Mouse (Mus musculus) limb, embryonic 13.5 days (tissue): ENCODE measurements at regions not wholly inside any gene's neighbourhood (a gene's known extent, or its start where the extent isn't known, plus 50 kb on each side); places are given as distances from the start of the nearest gene placed in this dataset.
"Not testable (repeated sequence)": the region's sequence is repeated elsewhere in the genome, so short reads cannot be mapped to it uniquely, and the experiment has no call there.

ENCODE experiments used
- ATAC-seq: fragments of 200-750 bp; cut with Nextera tagmentation; 2 replicates; pipeline ENCODE4 v1.8.0; 2017; ENCODE audit warnings: low read depth, moderate number of reproducible peaks, moderate TSS enrichment; ENCODE audit not compliant: low FRiP score
- H3K27ac ChIP-seq: fragments of 300-500 bp; sonication (generic); 2 replicates; pipeline ENCODE4 v1.5.1; 2015; ENCODE audit warnings: inconsistent platforms, mild to moderate bottlenecking, moderate library complexity
- H3K27me3 ChIP-seq: fragments of 300-500 bp; sonication (generic); 2 replicates; pipeline ENCODE4 v1.6.1; 2015; ENCODE audit warnings: mild to moderate bottlenecking, inconsistent platforms
- H3K36me3 ChIP-seq: fragments of 300-500 bp; sonication (generic); 2 replicates; pipeline ENCODE4 v1.6.1; 2015; ENCODE audit warnings: inconsistent platforms, mild to moderate bottlenecking, moderate library complexity
- H3K4me1 ChIP-seq: fragments of 300-500 bp; sonication (generic); 2 replicates; pipeline ENCODE4 v1.6.1; 2015; ENCODE audit warnings: inconsistent platforms
- H3K4me2 ChIP-seq: fragments of 300-500 bp; sonication (generic); replicated peaks from 2 replicates; pipeline ENCODE4 v1.6.1; 2015; ENCODE audit warnings: inconsistent platforms, mild to moderate bottlenecking, moderate library complexity
- H3K4me3 ChIP-seq: fragments of 300-500 bp; sonication (generic); 2 replicates; pipeline ENCODE4 v1.5.1; 2015; ENCODE audit warnings: moderate library complexity, mild to moderate bottlenecking, inconsistent platforms
- H3K9ac ChIP-seq: fragments of 300-500 bp; sonication (generic); 2 replicates; pipeline ENCODE4 v1.6.1; 2015; ENCODE audit warnings: mild to moderate bottlenecking, inconsistent platforms
- H3K9me3 ChIP-seq: fragments of 300-500 bp; sonication (generic); 2 replicates; pipeline ENCODE4 v1.6.1; 2016; ENCODE audit warnings: inconsistent platforms
- WGBS: fragments of 180-500 bp; shearing (Covaris S2); methylation state at CpG from one replicate; pipeline ENCODE4 v1.1.7; 2015; 5-methylcytosine and 5-hydroxymethylcytosine counted together

DNA sequence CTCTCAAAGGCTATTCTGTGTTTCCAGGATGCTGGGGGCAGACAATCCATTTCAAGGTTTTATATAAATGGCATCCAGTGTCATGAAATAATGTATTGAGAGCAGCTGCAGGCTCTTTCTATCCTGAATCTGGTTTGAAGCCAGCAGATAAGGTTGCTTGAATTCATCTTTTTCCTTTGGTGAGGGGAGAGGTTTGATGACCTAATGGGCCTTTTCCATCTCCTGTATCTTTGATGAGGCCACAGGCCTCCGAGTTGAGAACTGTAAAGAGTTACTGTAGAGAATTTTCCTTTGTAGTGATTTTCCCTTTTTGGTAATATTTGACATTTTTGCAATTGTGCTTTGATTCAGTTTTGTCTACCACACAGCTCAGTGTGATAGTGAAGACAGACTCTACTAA is 458.8 kb upstream of the 1700008P02Rik start:
- no peaks in the 10 kb centered on the region for H3K9me3 ChIP-seq
- WGBS, result 56% methylated on average over 1 of the region's 1 CpGs
- H3K27ac ChIP-seq, result no peak overlapping the region
- no peak for ATAC-seq
- H3K27me3 ChIP-seq, result no peaks in the 10 kb centered on the region
- H3K4me3 ChIP-seq, result no peak overlapping the region
- H3K9ac ChIP-seq, result no peak overlapping the region
- no peaks in the 10 kb centered on the region for H3K36me3 ChIP-seq
- H3K4me2 ChIP-seq, result no peak overlapping the region
- no peaks in the 10 kb centered on the region for H3K4me1 ChIP-seq

- Histone ChIP-seq H3K4me3 (no peak overlapping the region), H3K9me3 (no peaks in the 10 kb centered on the region), H3K4me2 (no peak overlapping the region), H3K27ac (no peak overlapping the region), H3K4me1 (no peaks in the 10 kb centered on the region), H3K27me3 (no peaks in the 10 kb centered on the region), H3K9ac (no peak overlapping the region), H3K36me3 (no peaks in the 10 kb centered on the region)
- 68% methylated on average over 3 of the region's 3 CpGs for WGBS
- no peak for ATAC-seq
Measured at GRCm38 (mm10) chr3:7076850-7077249, 456.6 kb upstream of the 1700008P02Rik start.

- Histone ChIP-seq H3K4me3 (no peak overlapping the region), H3K9ac (no peak overlapping the region), H3K4me1 (no peaks in the 10 kb centered on the region), H3K9me3 (no peaks in the 10 kb centered on the region), H3K27me3 (no peaks in the 10 kb centered on the region), H3K4me2 (no peak overlapping the region), H3K27ac (no peak overlapping the region), H3K36me3 (no peaks in the 10 kb centered on the region)
- ATAC-seq, result no peak
- WGBS, result 78% methylated on average over 2 of the region's 2 CpGs
Measured at GRCm38 (mm10) chr3:7074488-7074887, 454.2 kb upstream of the 1700008P02Rik start.

GRCm38 (mm10) chr3:7041372-7042057 is 421.3 kb upstream of the 1700008P02Rik start:
- Histone ChIP-seq H3K9me3 (no peaks in the 10 kb centered on the region), H3K27ac (no peak overlapping the region), H3K4me2 (no peak overlapping the region), H3K27me3 (no peaks in the 10 kb centered on the region), H3K4me1 (no peaks in the 10 kb centered on the region), H3K9ac (no peak overlapping the region), H3K36me3 (no peaks in the 10 kb centered on the region), H3K4me3 (no peak overlapping the region)
- WGBS, result 83% methylated on average over 2 of the region's 2 CpGs
- ATAC-seq, result no peak

DNA sequence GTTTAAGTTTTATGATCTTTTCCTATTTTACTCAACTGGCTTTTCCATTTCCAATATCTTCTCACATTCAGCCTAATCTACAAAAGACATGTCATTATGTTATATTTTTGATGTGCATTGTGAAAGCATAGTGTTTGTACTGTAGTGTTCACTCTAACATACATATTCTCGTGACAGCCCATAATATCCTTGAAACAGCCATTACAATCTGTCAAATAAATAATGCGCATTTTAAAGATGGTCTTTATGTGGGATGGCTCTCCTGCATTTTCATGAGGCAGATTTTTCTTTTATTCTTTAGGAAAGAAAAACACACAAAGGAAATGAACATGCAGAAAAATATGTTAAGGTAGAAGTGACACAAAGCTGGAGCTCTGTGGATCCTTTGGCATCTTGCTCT is 415.6 kb upstream of the 1700008P02Rik start:
- H3K4me3 ChIP-seq, result no peak overlapping the region
- no peak overlapping the region for H3K27ac ChIP-seq
- no peaks in the 10 kb centered on the region for H3K4me1 ChIP-seq
- H3K36me3 ChIP-seq, result no peaks in the 10 kb centered on the region
- 81% methylated on average over 2 of the region's 2 CpGs for WGBS
- H3K9me3 ChIP-seq, result no peaks in the 10 kb centered on the region
- ATAC-seq, result no peak
- no peaks in the 10 kb centered on the region for H3K27me3 ChIP-seq
- no peak overlapping the region for H3K4me2 ChIP-seq
- H3K9ac ChIP-seq, result no peak overlapping the region

DNA sequence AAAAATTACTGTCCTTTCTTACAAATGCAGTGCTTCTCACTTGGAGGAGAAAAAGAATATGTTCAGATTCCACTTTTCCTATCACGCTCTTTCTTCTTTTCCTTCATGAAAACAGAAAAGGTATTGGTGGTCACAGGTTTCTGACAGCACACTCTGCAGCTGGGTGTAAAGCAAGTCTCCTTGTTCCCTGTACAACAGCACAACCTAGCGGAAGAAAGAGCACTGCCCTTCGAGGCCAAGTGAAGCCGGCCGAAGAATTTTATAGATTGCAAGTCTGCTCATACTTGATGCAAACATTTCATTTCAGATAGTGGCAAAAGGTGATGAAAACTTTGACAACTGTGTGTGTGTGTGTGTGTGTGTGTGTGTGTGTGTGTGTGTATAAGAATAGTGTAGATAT is 407.6 kb upstream of the 1700008P02Rik start:
- H3K36me3 ChIP-seq, result no peaks in the 10 kb centered on the region
- no peak overlapping the region for H3K27ac ChIP-seq
- H3K27me3 ChIP-seq, result no peaks in the 10 kb centered on the region
- H3K9ac ChIP-seq, result no peak overlapping the region
- ATAC-seq, result peak; percentile 83
- no peaks in the 10 kb centered on the region for H3K9me3 ChIP-seq
- peaks cover 4% of the 10 kb centered on the region; the same call in 1 of the 2 replicates for H3K4me1 ChIP-seq
- peak overlapping the region; percentile 41; the same call in 1 of the 2 replicates for H3K4me2 ChIP-seq
- no peak overlapping the region for H3K4me3 ChIP-seq
- 6% methylated on average over 5 of the region's 5 CpGs for WGBS

- H3K9me3 ChIP-seq, result no peaks in the 10 kb centered on the region
- H3K4me2 ChIP-seq, result no peak overlapping the region
- no peak overlapping the region for H3K9ac ChIP-seq
- no peaks in the 10 kb centered on the region for H3K27me3 ChIP-seq
- no peak for ATAC-seq
- no peaks in the 10 kb centered on the region for H3K36me3 ChIP-seq
- no peak overlapping the region for H3K4me3 ChIP-seq
- peaks cover 5% of the 10 kb centered on the region for H3K4me1 ChIP-seq
- H3K27ac ChIP-seq, result no peak overlapping the region
- 66% methylated on average over 7 of the region's 7 CpGs for WGBS
Measured at GRCm38 (mm10) chr3:7014345-7014973, 394.2 kb upstream of the 1700008P02Rik start.

- no peak for ATAC-seq
- no peak overlapping the region for H3K9ac ChIP-seq
- H3K4me3 ChIP-seq, result no peak overlapping the region
- no peak overlapping the region for H3K4me2 ChIP-seq
- H3K4me1 ChIP-seq, result peaks cover 5% of the 10 kb centered on the region
- H3K36me3 ChIP-seq, result no peaks in the 10 kb centered on the region
- no peaks in the 10 kb centered on the region for H3K9me3 ChIP-seq
- H3K27me3 ChIP-seq, result no peaks in the 10 kb centered on the region
- no peak overlapping the region for H3K27ac ChIP-seq
Measured at GRCm38 (mm10) chr3:7013516-7013915, 393.3 kb upstream of the 1700008P02Rik start.

DNA sequence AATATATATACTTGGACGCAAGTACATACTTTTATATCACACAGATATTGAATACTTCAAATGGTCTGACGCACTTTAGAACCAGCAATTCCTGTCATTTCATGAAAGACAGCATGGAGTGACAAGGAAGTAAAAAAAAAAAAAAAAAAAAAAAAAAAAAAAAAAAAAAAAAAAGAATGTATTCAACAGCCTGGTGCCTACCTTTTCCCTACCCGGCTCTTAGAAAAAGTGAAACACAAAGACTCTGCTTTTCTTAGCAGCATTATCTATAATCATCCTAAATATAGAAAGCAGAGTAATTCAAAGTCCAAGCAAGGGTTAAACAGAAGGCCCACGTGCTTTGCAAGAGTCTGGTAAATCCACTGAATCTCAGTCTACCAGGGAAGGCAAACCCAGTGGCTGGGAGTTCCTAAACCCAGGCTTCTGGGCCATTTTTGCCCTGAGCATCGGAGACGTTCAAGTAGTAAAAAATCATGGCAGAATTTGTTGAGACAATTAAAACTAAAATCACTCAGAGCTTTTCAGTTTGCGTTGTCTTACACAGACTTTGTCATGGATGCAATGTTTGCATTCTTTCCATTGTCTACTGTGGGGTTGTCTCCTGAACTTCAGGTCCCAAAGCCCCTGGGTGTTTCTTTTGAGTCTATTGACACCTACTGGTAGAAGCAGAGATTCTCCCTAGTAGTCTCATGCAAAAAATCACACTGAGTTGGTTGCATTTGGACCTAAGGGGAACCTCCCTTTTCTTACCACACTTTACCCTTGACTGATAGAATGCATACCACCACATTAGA is 390.2 kb upstream of the 1700008P02Rik start:
- Histone ChIP-seq H3K4me2 (0 out of 2 replicates have a peak overlapping the region, but pooled peaks have one; percentile 21), H3K9me3 (no peaks in the 10 kb centered on the region), H3K9ac (no peak overlapping the region), H3K27me3 (no peaks in the 10 kb centered on the region), H3K36me3 (no peaks in the 10 kb centered on the region), H3K4me1 (peaks cover 5% of the 10 kb centered on the region), H3K4me3 (no peak overlapping the region), H3K27ac (no peak overlapping the region)
- peak; percentile 75 for ATAC-seq
- WGBS, result 45% methylated on average over 7 of the region's 7 CpGs

DNA sequence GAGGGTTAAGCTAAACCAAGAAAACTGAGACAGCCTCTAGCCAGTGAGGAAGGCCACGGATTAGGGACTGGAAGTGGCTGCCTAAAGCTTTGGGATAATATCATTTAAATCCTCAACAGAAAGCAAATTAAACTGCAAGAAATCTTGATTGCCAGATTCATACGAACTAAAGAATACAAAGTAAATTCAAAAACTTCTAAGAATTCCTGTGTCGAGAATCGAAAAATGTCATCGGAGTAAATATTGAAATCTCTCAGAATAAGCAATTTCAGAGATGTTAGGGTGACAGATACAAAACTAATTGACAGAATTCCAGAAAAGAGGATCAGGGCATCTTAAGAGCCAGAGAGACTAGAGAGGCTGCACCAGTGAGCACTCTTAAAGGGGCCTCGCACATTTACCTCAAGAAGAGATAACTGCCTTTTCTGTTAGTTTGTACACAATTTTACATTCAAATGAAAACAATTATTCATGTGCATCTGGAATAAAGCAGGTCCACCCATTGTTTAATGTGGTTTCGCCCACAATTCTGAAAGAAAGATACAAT is 388.5 kb upstream of the 1700008P02Rik start:
- no peaks in the 10 kb centered on the region for H3K36me3 ChIP-seq
- WGBS, result 70% methylated on average over 7 of the region's 7 CpGs
- H3K4me1 ChIP-seq, result peaks cover 5% of the 10 kb centered on the region
- no peak overlapping the region for H3K4me2 ChIP-seq
- no peak overlapping the region for H3K27ac ChIP-seq
- no peak overlapping the region for H3K9ac ChIP-seq
- no peak overlapping the region for H3K4me3 ChIP-seq
- no peaks in the 10 kb centered on the region for H3K9me3 ChIP-seq
- no peak for ATAC-seq
- H3K27me3 ChIP-seq, result no peaks in the 10 kb centered on the region

GRCm38 (mm10) chr3:7007811-7008359 is 387.6 kb upstream of the 1700008P02Rik start:
- Histone ChIP-seq H3K4me2 (no peak overlapping the region), H3K36me3 (no peaks in the 10 kb centered on the region), H3K9me3 (no peaks in the 10 kb centered on the region), H3K27ac (no peak overlapping the region), H3K9ac (no peak overlapping the region), H3K4me1 (no peaks in the 10 kb centered on the region), H3K27me3 (no peaks in the 10 kb centered on the region), H3K4me3 (no peak overlapping the region)
- WGBS, result 47% methylated on average over 5 of the region's 5 CpGs
- ATAC-seq, result peak; percentile 55; the same call in 1 of the 2 replicates

- not testable (repeated sequence) for H3K27me3 ChIP-seq, H3K27ac ChIP-seq, ATAC-seq, H3K4me2 ChIP-seq, H3K36me3 ChIP-seq, H3K9ac ChIP-seq, H3K9me3 ChIP-seq, H3K4me3 ChIP-seq, H3K4me1 ChIP-seq
- 83% methylated on average over 5 of the region's 5 CpGs for whole genome bisulfite sequencing
Measured at GRCm38 (mm10) chr3:6991735-6992134, 371.5 kb upstream of the 1700008P02Rik start.
